Mouse (Mus musculus): Measurements from ENCODE around the gene Olfml3.

- TF ChIP-seq CTCF (IDR thresholded peaks at IDR 0.05; ENCODE audit: borderline replicate concordance, insufficient read depth, low read length) (no peak), POLR2A (IDR thresholded peaks at IDR 0.05; ENCODE audit: low read depth, low read length) (peak; percentile 43)
Measured at GRCm38 (mm10) chr3:103734696-103735519, 2.9 kb downstream of the Olfml3 start.

All from embryonic fibroblast, embryonic 13.5 days (primary cell).